Mouse (Mus musculus) fat pad, adult 2 months (tissue): Measurements from ENCODE around the gene Clcnka.

Experiments used
- DNase-seq: peaks from one replicate; pipeline ENCODE4 v3.0.0-alpha.2; 2011; ENCODE audit warnings: low read depth, low spot score; ENCODE audit errors: extremely low read depth

The Clcnka gene

DNA sequence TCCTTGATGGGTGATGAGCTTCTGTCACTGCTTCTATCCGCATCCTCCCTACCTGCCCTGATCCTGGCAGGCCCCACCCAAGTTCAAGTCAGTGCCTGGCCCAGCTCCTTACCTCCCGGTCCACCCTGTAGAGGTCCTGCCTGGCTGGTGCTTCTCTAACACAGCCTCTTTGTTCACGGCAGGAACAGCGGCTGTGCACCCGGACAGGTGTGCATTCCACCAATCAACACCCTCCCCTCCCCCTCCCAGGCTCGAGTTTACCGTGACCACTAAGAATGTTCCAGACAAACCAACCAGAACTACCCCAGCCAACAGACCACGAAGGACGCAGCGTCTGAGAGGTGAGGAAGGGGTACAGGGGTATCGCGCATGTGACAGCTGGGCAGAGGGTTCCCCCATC lies at the start of gene Clcnka:
Clcnka (minus strand) TSS at position 180 of the 400 bp plus-strand sequence.
- DNase-seq, result no peak

DNA sequence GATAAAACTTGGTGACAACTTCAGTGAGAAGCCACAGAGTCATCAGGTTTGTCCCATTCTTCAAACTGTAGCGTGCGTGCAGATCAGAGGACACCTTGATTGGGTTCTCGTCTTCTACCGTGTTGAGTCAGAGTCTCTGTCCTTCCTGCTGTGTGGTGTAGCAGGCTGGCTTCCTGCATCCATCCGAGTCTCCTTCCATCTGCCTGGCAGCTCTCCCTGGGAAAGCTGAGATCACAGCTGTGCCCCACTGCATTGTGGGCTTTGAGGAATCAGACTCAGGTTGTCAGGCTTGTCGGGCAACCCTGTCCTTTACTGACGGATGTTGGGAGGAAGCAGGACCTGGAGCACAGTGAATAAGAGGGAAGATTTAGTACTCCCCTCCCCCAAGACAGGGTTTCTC lies 47.7 kb upstream of the Clcnka start:
- no peak for DNase-seq

DNA sequence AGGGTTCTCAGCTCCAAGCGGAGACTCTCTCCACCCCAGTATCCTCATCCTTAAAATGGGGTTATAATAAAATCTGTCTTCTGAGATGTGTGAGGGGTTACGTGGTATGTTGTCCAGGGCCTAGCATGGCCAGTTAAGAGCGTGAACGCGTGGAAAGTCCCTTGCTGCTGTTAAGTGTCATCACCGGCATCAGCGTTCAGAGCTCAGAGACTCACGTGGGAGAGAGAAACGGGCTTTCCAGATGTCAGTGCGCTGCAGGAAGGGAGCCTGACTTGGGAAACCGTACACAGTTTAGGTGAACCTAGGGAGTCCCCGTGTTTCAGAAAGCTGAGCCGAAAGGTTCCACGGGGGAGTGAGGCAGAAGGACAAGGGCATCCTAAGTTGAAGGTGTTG lies 46.8 kb upstream of the Clcnka start:
- DNase-seq, result no peak

DNA sequence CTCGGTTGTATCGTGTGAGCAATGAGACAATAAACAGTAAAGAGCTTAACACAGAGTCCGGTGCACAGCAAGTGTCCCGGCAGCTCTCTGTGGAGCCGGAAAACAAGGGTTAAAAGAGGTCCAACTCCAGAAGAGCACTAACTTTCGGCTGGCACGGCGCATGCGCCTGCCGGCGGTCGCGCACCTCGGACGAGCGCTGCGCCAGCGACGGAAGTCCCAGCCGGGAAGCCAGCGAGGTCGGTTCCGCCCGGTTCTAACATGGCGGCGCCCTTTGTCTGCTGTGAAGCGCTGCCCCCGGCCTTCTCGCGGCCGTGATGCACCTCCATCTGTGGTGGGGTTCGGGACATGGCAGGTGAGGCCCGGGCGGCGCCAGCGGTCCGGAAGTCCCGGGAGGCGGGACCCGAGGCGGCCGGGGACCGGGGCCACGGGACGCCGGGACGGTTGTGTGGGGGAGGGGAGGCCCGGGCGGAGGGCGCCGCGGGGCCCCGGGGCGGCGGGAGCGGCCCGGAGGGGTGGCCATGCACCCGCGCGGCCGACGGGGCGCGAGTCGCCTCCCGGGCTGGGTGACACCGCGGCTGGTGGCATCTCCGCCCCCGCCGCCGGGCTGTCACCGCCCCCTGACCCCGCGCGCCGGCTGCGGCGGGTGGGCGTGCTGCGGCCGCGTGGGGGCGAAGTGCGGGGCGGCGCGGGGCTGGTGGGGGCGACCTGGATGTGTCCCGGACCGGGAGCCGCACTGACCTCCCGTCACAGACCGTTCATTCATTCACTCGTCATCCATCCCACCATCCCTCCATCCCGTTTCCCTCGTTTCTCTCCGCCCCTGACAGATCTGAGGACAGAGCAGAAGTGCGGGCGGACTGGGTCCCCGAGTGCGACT lies 46.2 kb upstream of the Clcnka start, which contains the start of gene Zbtb17:
Zbtb17 (plus strand) TSS at position 204 of the 877 bp plus-strand sequence.
- no peak for DNase-seq

DNA sequence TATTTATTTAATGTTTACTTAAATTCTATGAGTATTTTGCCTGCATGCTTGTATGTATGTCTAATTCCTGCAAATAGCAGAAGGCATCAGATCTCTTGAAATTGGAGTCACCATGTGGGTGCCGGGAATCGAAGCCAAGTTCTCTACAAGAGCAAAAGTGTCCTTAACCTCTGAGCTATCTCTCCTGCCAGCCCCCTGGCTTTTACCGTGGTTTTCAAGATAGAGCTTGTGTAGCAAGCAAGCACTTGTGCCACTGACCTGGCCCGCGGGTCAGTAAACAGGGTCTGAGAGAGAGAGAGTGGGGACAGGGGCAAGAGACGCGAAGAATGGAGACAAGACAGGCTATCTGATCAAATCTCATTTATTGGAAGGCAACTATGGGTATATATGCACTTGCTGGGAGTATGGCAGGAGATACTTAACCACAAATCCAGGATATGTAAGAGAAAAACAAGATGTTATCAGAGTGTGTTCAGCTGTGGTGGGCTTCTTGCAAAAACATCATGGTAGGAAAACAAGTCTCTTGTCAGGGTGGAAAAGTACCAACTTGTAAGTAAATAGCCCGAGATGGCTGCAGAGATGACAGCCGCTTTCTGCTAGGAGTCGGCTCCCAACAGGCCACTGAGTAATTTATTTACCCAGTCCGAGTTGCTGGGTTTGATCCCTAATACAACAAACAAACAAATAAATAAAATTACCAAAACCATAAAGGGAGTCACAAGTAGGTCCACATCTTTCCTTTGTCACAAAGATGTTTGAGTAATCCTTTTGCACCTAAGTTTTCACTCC lies 45.3 kb upstream of the Clcnka start:
- no peak for DNase-seq

DNA sequence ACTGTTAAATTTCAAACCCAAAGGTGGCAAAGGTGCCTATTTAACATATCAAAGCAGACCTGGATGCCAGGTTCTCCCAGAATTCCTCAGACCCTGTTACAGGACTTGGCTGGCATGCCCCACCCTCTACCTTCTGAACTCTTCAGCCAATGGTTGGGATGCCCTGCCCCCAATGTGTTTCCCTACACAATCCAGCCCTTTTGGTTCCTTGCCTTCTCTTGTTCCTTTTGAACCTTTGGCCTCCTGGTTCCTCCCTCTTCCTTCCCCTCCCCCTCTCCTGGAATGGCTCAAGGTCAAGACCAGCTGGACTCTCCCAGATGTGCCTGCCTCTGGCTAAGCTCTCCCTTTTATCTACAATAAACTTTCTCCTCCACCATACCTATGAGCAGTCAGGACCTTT lies 42.4 kb upstream of the Clcnka start:
- DNase-seq, result no peak

DNA sequence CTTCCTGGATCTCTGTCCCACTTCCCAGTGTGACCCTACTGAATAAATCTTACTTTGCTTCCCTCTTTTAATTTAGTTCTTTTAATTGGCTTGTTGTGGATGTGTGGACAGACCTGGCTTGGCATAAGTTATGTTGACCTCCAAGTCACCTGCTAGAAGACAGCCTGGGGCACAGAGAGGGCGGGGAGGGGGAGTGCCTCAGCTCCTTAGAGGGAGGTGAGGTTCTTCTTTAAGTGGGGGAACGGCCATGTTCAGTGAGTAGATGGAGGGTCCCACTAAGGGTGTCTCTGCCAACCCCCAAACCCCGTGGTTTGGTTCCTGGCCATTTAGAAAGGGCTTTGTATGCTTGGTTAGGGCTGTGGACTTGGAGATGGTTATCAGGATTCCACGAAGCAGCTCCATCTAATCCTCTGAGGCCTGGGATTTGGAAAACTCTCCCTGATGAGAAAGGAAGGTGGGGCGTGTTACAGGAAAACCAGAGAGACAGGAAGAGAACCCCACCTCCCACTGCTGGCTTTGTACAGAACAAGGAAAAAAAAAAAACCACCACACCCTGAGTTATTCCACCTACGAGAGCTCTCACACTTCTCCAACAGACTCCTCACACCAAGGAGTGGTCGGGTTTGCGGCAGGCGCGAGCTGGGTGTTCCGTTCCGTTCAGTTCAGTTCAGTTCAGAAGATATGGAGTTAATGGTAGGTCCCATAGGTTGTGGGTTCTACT lies 40.7 kb upstream of the Clcnka start:
- DNase-seq, result no peak

DNA sequence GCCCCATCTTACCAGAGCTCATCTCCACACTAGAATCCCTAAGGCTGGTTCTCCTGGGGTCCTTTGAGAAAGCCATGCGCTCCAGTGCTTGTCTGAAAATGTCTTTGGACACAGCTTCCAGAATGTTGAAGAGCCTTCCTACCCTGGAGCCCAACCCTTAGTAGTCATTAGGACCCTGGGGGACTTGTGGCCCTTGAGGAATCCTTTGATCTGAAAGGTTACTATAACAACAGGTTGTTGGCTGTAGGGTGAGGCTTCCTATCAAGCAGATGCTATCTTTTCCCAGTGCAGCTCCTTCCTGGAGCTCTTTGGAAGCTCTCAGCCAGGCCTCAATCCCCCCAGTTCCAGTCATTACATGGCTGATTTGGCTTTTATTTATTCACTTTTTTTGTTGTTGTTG lies 37.5 kb upstream of the Clcnka start, which contains the start of gene Srarp:
Srarp (minus strand) TSS at position 132 of the 400 bp plus-strand sequence.
- DNase-seq, result no peak

DNA sequence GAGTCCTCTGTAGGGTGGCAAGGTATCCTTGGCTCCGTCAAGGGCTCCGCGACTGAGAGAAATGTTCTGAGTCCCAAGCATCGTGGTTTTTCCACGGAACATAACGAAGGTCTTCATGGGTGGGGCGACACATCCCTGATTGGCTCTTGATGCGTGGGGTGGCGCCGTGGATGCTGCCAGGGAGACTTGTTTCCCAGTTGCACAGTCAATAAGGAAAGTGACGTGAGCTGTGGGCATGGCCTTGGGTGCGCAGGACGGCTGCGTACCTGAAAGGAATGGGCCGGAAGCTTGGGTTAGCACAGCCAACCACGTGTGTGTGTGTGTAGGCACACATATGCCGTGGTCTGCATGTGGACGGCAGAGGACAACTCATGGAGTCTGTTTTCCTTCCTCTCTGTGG lies 34.7 kb upstream of the Clcnka start:
- DNase-seq, result no peak

DNA sequence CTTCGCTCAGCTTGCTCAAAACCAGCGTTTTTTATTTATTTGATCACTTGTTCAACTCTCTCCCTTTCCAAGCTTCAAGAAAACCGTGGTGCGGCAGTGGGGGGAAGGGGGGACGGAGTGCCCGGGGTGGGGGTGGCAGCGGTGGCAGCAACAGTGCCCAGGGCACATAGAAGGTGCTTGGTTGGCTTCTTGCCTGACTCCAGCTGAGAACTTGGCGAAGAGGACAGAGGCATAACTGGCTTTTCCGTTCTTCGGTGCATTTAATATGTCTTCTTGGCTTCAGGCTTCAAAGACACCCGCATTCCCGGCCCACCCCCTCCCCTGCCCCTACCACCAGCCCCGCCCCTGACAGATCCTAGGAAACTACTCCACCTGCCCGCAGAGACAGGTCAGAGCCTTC lies 34.1 kb upstream of the Clcnka start:
- no peak for DNase-seq

DNA sequence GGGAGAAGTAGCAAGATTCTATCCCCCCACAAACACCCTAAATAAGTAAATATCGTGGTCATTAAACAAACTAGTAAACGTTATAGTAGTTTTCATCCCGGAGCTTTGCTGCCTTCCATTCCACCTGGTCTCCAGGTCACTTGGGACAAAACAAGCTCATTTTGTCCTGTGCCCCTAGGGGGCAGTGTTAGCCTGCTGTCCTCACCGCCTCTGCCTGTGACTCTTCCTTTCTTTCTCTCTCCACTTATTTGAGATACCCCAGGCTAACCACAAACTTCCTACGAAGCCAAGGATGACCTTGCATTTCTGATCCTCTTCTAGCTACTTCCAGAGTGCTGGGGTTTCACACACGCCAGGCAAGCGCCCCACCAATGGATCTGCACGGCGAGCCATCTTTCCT lies 32.5 kb upstream of the Clcnka start:
- DNase-seq, result no peak

DNA sequence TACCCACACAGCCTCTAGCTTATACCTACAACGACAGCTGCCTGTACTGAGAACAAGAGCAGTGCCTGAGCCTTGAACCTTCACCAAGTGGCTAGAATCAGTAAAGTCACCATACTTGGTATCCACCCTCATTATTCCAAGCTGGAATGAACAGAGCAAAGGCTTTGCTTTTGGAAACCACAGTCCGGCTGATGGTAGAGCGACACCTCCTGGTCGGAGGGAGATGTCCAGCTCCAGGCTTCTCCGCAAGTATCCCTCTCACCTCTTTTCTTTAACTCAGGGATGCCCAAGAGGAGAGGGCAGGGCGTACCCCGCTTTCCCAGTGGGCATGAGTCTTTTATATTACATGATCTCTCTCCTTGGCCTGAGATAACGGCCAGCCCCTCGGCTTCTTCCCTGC lies 31.3 kb upstream of the Clcnka start:
- no peak for DNase-seq

DNA sequence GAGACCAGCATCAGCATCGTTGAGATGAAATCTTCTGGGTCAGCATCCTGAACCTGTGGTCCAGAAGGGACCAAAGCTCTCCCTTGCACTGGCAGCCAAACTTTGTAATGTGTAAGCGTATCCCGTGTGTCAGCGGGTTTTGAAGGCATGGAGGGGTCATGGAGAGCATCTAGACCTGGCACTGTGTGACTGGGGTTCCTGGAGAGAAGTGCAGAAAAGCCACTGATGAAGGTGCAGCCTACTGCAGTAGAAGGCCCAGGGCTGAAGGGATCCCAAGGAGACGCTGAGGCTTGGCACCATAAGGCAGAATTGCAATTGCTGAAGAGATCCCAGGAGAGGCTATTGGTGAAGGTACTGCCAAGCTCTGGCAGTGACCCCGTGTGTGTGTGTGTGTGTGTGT lies 30.9 kb upstream of the Clcnka start:
- no peak for DNase-seq

DNA sequence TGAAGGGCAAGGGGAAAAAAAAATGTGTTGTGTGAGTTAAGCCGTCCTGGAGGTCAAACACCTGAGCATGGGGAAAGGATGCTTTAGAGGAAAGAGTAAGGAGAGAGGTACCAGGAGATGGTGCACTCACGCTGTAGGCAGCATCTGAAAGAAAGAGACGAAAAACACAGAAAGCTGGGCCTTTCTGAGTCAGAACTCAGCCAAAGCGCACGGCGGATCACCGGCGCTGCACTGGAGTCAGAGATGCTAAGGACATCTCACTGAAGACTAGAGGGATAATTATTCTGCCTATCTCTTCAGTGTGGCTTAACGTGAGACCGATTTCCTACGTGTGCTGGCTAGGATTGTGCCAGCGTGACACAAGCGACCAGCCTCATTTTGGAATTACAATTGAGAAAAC lies 29.4 kb upstream of the Clcnka start:
- no peak for DNase-seq

DNA sequence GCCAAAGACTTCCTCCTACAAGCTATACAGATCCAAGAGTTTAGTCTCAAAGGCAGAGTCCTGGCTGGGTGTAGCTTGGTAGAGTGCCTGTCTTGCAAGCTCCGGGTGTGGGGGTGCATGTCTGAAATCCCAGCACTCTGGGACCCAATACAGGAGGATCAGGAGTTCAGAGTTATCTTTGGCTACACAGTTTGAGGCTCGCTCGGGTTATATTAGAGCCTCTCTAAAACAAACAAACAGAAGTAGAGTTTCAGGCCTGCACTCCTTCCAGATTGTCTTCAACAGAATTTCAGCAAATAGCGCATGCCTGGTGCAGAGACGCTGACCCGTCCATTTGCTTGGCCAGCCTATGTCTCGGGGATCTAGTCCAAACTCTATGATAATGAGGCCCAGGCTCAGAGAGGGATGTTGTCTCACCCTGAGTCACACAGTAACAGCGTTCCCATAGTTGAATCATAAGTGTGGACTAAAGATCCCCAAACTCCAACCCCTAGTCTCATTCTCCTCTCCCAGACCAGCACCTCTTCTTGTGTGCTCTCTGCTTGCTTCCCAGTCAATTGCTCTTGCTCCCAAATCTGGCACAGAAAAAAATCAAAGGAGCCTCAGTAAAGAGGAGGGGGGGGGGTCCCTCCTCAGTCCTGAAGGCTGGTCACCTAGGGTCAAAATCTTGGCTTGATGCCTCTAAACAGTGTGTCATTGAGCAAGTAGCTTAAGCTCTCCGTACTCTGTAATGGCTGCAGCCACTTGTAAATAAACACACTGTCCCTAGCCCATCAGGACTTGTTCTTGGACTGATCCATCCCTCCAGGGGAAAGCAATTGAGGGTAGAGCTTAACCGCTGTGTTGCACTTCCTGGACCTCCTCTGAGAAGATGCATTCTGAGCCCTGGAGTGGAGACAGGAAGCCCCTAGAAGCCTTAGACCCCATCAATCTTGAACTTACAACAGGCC lies 28.5 kb upstream of the Clcnka start:
- DNase-seq, result no peak

DNA sequence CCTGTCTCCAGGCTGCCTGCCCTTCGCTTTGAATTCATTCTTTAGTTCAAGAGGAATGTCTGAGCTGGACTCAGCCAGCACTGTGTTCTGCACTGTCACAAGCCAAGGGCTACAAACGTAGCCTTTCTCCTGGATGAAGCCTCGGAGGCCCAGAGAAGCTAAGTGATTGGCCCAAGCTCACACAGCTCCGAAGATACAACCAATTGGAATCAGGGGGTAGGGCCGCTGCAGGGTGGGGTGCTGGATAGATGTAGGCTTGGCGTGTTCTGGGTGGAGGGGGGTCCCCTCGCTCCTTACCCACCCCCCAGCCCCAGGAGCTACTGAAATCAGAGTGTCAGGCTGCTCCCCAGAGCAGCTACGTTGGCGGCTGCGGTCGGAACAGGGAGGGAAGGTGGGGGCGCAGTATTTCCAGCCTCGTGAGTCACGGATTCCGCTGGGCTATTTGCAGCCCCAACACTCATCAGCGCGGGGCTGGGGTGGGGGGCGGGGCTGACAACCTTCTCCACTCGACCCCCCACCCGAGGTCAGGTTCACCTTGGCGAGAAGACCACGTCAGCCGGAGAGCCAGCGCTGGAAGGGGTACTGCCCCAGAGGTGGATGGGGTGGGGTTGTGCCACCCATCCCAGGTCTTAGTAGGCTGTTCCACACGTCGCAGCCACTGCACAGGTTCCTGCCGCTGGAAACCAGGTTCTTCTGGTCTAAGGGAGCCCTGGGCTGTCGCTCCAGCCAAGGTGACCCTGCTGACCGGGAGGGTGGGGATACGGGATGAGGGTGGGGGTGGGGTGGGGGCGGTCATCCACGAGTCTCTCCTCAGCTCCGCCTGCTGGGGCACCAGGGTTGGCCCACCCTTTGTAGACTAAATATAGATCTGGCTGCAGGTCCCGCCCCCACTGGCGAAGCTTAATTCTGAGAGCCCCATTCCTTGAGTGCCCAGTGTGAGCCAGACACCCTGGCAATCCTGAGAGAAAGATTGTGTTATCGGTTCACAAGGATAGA lies 27.3 kb upstream of the Clcnka start:
- no peak for DNase-seq

DNA sequence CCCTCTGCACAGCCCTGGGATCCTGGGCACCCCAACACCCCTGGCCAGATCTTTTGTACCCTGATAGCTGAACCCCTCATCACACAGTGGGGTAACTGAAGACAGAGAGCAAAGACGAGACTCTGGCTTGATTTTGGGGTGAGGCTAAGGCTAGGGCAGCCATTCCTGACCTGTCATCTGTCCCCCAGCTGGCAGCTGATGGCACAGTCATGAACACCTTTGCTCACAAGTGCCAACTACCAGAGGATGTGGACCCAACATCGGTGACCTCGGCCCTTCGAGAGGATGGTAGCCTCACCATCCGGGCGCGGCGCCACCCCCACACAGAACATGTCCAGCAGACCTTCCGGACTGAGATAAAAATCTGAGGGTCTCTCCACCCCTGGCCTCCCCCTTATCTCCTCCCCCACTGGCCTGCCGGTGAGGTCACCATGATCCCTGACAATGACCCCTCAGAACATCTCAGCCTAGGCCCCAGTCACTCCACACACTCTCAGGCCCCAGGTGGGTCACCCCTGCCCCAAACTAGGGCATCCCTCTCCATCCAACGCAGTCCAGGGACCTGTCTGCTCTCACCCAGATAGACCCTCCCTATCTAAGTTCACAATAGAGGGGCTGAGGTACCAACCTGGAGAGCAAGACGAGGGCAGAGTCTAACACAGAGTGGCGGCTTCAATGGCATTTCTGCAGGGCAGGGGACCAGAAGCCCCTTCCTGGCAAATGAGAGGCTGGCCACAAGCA lies 25.3 kb upstream of the Clcnka start:
- no peak for DNase-seq

DNA sequence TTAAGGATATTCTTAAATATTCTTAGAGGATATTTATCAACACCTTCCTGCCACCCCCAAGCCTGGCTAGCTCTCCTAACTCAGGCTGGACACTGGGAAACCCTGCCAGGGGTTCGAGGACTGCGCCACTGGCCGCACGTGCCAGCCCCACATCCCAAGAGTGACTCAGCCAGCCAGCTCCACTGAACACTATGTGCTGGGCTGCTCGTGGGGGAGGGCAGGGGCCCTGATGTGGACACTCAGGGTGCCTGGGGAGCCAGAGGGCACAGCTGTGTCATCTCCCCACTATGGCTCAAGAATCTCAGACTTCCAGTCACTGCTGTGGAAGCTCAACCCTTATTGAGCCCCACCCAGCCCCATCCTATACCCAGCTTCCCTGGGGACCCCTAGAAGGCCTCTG lies 24.8 kb upstream of the Clcnka start:
- DNase-seq, result no peak
